Mouse (Mus musculus) CD4-positive, CD25-positive, alpha-beta regulatory T cell, adult 4 months (primary cell): ENCODE results near the gene Olfr373. TPM values are rescaled to one million over a fixed set of nuclear protein-coding genes. Genes with fewer than 3 reads are reported as not detected.

Experiments
- ATAC-seq: one replicate; pipeline ENCODE4 v1.8.0; 2017
- polyA plus RNA-seq, 2 experiments: library from polyadenylated mRNA; unstranded; fragments of 100-300 nt; shearing (Covaris generic); gene quantifications; one replicate each; pipeline ENCODE4 v1.2.1; 2017

The Olfr373 gene
- polyA plus RNA-seq, 2 experiments from 2014 or later: 0.42 to 0.78 TPM

DNA sequence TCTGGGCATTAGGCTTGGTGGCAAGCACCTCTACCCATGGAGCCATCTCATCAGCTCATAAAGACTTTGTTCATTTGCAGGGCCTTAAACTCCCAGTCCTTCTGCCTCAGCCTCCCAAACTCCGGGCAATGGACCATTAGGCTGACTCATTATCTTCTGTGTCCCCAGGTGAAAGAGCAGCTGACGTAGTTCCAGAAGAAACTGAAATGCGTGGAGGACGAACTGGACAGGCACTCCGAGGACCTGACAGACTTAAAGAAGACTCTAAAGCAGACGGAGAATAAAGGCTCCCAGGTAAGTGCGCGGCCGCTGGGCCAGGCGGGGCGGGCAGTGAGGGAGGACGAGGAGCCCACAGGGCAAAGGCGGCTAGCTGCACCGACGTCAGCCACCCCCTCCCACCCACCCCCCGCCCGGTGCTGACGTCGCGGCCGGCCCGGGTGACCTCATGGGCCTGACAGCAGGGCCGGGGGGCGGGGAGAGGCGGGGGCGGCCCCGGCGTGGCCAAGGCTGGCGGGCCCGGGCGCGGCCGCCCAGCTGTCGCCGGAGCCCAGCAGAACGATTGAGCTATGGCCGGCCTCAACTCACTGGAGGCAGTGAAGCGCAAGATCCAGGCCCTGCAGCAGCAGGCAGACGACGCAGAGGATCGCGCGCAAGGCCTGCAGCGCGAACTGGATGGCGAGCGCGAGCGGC, 51.9 kb downstream of the Olfr373 start, which contains the start of gene Tpm4:
Gene Tpm4 (plus strand): TSS at position 220 of the 690 bp plus-strand sequence.
- peak; percentile 24 for ATAC-seq

DNA sequence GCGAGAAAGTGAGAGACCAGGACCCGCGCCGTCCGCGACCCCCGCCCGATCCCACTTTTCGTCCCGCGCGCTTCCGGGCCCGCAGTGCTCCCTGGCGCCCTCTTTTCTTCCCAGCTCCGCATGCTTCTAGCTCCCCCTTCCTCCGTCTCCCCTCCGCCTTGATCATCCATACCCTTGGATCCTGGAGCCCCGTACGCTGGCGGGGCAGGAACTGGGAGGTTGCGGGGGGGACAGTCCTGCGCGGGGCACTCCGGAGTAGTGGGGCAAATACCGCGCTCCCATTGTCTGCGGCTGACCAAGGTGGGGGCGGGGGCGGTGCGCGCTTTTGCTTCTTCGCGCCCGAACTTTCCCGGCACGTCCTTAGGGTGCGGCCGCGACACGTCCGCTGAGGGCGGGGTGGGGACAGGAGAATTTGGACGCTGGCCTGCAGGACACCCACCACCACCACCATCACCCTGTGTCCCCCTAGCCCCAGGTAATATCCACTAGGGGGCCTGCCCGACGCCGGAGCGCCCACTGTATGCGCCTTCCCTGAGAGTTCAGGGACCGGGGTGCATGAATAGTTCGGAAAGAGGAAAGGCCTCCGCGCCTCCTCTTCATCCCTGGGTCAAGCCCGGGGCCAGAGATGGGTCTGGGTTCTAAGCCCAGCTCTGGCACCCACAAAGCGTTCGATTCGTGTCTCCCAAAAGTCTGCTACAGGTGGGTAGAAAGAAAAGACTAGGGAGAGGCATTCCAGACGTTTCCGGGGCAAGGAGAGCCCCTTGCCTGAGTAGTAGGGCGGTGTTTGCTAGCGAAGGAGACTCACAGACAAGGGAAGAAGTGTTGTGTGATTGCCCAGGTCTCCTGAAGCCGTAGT, 52.7 kb downstream of the Olfr373 start:
- peak; percentile 4 for ATAC-seq

DNA sequence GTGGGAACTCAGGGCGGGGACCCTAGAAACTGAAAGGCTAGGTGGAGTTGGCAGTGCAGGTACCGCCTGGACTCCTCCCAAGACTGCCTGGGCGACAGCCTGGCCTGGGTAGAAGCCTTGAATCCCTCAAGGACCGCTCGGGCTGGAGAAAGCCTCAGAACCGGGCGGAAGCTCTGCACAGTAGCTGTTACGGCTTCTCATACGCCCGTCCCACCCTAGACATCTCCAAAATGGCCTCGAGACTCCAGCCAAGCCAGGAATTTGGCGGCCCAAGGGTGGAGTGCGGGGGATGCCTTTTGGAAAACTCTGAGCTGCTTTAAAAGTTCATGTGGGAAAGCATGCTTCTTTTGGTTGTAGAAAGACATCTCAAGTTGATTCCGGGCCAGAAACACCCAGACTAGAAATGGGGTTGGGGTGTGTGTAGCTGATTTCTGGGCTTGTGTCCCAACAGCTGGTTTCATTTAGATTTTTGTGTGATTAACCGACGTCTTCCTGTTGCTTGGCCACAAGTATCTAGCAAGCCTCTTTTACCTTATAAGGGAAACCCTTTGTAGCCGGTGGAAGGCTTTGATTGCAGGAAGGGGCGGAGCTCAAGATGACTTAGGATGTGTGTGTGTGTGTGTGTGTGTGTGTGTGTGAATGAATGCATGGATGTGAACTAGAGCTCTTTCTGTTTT, 53.5 kb downstream of the Olfr373 start:
- peak; percentile 85 for ATAC-seq

DNA sequence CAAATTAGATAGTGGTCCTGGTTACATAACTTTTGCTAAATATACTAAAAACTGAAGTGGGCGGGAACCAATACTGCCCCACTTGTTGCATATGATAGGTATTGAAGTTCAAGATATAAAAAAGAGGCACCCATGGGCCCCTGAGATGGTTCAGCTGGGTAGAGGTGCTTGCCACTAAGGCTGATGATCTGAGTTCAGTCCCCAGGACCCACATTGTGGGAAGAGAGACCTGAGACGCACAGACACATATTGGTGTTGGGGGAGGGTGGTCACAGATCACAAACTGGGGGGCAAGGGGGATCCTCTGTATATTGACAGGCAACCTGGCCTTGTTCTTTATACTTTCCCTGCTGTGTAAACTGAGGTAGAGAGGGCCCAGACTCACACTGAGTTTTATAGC, 54.5 kb downstream of the Olfr373 start:
- no peak for ATAC-seq

DNA sequence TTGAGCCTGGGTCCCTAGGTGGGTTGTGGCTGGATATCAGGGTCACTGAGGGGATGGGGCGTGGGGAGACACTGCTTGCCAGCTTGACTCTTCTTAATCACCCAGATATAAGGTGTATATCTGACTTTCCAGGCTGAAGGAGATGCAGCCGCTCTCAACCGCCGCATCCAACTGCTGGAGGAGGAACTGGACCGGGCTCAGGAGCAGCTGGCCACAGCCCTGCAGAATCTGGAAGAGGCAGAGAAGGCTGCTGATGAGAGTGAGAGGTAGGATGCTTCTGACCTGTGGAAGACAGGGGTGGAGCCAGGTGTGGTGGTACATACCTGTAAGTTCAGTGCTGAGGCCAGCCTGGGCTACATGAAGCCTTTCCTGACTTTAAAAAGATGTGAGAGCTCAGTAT, 55.5 kb downstream of the Olfr373 start:
- ATAC-seq: no peak

DNA sequence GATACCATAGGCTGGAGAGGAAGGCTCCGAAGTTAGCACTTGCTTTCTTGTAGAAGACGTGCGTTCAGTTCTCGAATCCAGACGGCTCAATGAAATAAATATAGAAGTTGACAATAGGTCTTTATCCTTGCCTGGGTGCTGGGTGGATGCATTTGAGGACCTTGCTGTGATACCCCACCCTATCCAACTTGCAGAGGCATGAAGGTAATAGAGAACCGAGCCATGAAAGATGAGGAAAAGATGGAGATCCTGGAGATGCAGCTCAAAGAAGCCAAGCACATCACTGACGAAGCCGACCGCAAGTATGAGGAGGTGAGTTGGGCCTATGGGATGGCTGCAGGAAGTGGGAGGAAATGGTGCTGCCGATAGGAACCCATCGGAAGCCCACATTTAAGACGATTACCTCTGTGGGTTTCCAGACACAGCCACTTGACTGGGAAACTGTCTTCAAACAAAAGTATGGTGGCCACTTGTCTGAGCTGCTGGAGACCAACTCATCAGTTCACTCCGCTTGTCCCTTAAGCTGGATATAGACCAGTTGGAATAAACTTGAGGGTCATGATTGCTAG, 60.4 kb downstream of the Olfr373 start:
- ATAC-seq: no peak

DNA sequence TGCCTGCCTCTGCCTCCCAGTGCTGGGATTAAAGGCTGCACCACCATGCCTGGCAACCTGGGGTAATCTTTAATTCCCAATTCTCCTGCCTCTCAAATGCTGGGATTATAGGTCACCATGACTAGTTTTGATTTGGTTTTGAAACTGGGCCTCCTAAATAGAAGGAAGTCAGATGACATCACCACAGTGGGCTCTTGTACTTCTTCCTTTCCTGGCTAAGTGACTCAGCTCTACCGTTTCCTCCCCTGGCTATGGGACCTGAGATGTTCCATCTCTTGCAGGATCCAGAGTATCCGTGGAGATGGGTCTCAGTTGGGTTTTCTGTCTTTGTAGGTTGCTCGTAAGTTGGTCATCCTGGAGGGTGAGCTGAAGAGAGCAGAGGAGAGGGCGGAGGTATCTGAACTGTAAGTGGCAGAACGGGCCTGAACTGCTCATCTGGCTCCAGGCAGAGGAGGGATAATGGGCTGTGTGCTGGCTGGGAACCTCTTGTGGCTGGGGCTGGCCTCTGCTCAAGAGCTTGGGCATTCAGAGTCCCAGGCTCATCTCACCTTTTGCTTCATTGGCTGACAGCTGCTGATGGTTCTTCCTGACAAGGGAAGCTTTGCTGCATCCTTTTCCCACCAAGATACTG, 61.5 kb downstream of the Olfr373 start:
- ATAC-seq: no peak

DNA sequence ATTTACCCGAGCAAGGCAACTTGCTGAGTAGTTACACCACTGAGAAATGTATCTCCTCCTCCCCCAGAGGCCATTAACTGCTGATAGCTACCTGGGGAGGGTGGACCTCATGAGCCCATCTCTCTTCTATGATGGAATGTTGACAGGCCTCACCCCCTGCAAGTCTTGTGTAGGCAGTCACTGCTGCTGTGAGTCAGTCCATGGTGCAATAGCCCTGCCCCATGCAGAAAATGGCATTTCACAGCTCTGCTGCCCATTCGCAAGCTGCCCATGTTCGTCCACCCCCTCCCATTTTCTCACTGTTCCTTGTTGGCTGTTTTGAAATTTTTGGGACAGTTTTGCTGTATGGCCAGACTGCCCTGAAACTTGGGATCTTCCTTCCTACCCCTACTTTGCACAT, 62.5 kb downstream of the Olfr373 start:
- no peak for ATAC-seq

DNA sequence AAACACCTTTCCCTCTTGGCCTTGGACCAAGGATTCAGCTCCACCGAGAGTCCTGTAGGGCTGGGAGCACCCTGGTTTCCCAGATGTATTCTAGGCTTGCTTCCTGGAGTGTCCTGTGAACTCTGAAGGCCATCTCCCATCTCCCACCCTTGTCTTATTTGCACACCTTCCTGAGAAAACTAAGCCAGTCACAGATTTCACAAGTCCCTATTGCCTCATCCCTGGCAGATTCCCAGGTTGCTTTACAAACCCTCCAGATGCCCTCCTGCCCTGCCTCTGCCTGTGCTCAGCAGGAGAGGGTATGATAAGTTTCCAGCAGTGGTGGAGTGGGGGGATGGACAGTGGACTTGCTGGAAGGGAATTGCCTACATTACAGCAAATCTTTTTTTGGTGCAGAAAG, 63.1 kb downstream of the Olfr373 start:
- no peak for ATAC-seq

DNA sequence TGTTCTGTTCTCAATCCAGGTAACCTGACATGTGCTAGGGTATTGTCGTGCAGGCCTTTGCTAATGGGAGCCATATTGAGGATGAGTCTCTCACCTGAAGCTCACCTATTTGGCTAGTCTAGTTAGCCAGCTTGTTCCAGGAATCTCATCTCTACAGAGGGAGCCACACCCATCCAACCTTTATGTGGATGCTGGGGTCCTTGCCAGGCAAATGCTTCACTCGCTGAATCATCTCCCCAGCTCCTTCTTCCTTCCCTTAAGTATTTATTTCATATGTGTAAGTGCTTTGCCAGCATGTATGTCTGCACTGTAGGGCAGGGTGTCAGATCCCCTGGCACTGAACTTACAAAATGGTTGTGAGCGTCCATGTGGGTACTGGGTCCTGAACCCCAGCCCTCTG, 63.6 kb downstream of the Olfr373 start:
- ATAC-seq: no peak

DNA sequence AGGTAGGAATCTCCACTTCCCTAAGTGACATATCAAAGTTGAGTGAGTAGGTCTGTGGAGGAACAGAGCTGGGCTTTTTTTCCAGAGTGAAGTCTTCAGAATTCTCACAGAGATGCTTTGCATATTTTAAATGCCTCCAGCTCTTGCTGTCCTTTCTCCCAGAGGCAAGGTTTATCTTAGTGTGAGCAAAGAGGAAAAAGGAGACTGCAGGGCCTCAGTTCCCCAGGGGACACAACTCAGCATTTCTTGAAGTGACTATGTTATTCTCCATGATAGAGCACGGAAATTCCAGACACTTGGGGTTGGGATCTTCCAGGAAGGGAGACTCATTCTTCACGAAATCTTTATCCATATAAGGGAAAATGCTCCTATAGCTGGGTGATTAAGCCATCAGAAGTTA, 64.3 kb downstream of the Olfr373 start:
- ATAC-seq: no peak

DNA sequence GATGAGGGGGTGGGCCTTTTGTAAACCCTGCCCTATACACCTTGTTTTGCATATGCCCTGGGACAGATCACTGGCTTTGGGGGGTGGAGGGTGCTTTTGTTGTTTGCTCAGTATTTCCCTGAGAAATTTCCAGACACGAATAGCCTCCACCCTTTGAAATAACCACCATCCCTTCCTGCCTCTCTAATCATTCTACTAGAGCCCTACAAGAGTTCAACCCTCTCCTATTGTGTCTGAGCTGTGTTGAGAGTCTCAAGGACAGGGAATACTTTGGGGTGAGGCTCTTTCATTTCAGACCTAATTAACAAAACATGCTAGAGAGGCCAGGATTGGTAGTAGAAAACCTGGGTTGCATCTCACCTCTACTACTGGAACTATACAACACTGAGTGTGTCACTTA, 66.1 kb downstream of the Olfr373 start:
- no peak for ATAC-seq

DNA sequence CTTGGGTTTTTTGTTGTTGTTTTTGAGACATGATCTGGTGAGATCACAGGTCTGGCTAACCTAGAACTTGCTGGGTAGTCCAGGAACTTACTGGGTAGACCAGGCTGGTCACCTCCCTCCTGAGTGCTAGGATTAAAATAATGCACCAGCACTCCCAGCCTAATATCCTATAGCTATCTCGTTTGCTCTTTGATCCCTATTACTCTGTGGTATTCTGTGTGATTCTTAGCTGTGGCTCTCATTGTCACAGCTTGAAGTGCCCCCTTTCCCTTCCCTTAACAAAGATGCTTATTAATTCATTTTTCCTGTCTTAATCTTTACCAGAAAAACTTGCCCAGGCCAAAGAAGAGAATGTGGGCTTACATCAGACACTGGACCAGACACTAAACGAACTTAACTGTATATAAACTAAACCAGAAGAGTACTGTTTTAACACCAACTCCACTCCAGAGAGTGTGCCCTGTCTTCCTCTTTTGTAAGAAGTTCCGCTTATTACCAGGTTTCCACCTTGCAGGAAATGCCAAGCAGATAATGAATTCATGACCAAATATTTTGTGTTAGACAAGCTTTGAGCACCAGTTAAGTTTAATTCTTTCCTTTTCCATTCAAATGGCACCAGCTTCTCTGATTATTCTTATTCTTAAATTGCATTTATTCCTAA, 68.6 kb downstream of the Olfr373 start:
- no peak for ATAC-seq

Other genes with a start within 250 kb of the Olfr373 start
- 1 to 10 TPM; 4.8 to 5.3 TPM for gene Zfp709, start 201.2 kb upstream of the Olfr373 start, polyA plus RNA-seq
- 1 to 10 TPM; 8.2 to 9.4 TPM for gene Zfp882, start 174.6 kb upstream of the Olfr373 start, polyA plus RNA-seq
- 10 to 100 TPM; 19.4 to 25.4 TPM for gene Zfp617, start 174.5 kb upstream of the Olfr373 start, polyA plus RNA-seq
- gene Zfp961, start 132.1 kb upstream of the Olfr373 start, polyA plus RNA-seq: 10 to 100 TPM; 24.5 to 27.3 TPM
- gene Cyp4f18, start 73.6 kb upstream of the Olfr373 start, polyA plus RNA-seq: 1 to 10 TPM in 1 of 2 experiments, under 1 TPM in 1; 0.38 to 6.6 TPM
- gene Olfr372, start 42.0 kb upstream of the Olfr373 start, polyA plus RNA-seq: under 1 TPM; 0.22 to 0.52 TPM
- under 1 TPM in 1 of 2 experiments, not detected in 1; 0.17 TPM for gene Olfr374, start 23.9 kb downstream of the Olfr373 start, polyA plus RNA-seq
- 100 to 1,000 TPM; 231 to 239 TPM for gene Tpm4, start 51.8 kb downstream of the Olfr373 start, polyA plus RNA-seq
- 100 to 1,000 TPM; 189 to 208 TPM for gene Rab8a, start 78.0 kb downstream of the Olfr373 start, polyA plus RNA-seq
- 10 to 100 TPM; 32.1 to 38.1 TPM for gene Hsh2d, start 106.5 kb downstream of the Olfr373 start, polyA plus RNA-seq
- gene Cib3, start 129.7 kb downstream of the Olfr373 start, polyA plus RNA-seq: under 1 TPM in 1 of 2 experiments, not detected in 1; 0.46 TPM
- not detected for gene Gm11034, start 130.5 kb downstream of the Olfr373 start, polyA plus RNA-seq
- gene Fam32a, start 136.6 kb downstream of the Olfr373 start, polyA plus RNA-seq: 100 to 1,000 TPM; 102 to 130 TPM
- 100 to 1,000 TPM; 128 to 173 TPM for gene Ap1m1, start 156.8 kb downstream of the Olfr373 start, polyA plus RNA-seq
- 10 to 100 TPM in 1 of 2 experiments, 1 to 10 TPM in 1; 7.1 to 12.4 TPM for gene Gm10282, start 222.1 kb downstream of the Olfr373 start, polyA plus RNA-seq
- gene Klf2, start 235.9 kb downstream of the Olfr373 start, polyA plus RNA-seq: 10 to 100 TPM; 17.1 to 31.0 TPM